ENCODE assay signal across 17 mouse cellular contexts in the genomic region with DNA sequence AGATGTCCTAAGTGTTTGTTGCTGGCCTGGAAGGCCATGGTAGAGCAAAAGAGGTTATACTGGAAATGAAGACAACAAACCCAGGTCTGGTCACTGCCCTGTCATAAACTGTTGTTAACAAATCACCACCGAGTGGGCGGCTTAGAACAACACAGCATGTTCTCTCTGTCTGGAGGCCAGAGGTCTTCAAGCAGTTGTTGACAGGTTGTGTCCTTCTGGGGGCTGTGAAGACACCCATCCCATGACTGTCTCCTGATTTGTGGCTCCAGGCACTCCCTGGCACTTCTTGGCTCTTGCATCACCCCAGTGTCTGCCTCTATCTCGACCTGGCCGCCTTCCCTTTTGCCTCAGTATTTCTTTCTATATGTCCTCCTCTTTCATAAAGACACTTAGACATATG. TPM values are rescaled to one million over a fixed set of nuclear protein-coding genes. Genes with fewer than 3 reads are reported as not detected.
A peak's percentile ranks its signal among the peaks of the same experiment; 100 is the strongest.
DNase-seq lines count a peak whose midpoint lies in the region; ATAC-seq and TF ChIP-seq lines count a peak whose summit lies in the region.
"Had no signal": no experiment of that assay in that cellular context is flagged by ENCODE, and none has a peak within 500 bp of the region (broad histone marks: within the 10 kb centered on the region; RNA-seq: fewer than 3 reads in every experiment).

No protein-coding gene starts in this region.

- DNase-seq in heart, adult 2 months, result no peak
- no peak for DNase-seq in heart, postnatal 10 days
- DNase-seq in layer of hippocampus, adult 9-11 months, result peak; percentile 33
- no peak for DNase-seq in layer of hippocampus, adult 11-12 months (ENCODE audit: low spot score)
- no peak for DNase-seq in heart, postnatal 0 days (ENCODE audit: low spot score)
- no peak for DNase-seq in thymus, postnatal 25 days
- no peak for DNase-seq in c-Kit-positive CD71-positive TER-119-positive erythroid progenitor cells, embryonic 14.5 days (ENCODE audit: low spot score)
- DNase-seq: cerebellum, adult 11-12 months; liver, embryonic 13.5 days; right cerebral cortex, postnatal 4 days had no signal

- TF ChIP-seq CTCF in heart, adult 2 months (IDR thresholded peaks at IDR 0.05), result no peak
- no peak for TF ChIP-seq CTCF in heart, postnatal 0 days (IDR thresholded peaks at IDR 0.05; ENCODE audit: low read depth)
- no peak for TF ChIP-seq CTCF in small intestine, adult 2 months (IDR thresholded peaks at IDR 0.05; ENCODE audit: extremely low read depth, insufficient read length, insufficient replicate concordance, low read depth, low read length)

- peak overlapping the region; percentile 97 for H3K27ac ChIP-seq in heart, adult 2 months
- peak overlapping the region; percentile 94 for H3K27ac ChIP-seq in heart, postnatal 0 days (ENCODE audit: low read depth)
- H3K27ac ChIP-seq in small intestine, adult 2 months (ENCODE audit: insufficient read depth, low read depth, low read length), result peak overlapping the region; percentile 68
- H3K27ac ChIP-seq: liver, embryonic 13.5 days; midbrain, embryonic 13.5 days had no signal

- no peaks in the 10 kb centered on the region for H3K27me3 ChIP-seq in heart, adult 2 months (ENCODE audit: control insufficient read depth, insufficient read depth, low read length)
- H3K27me3 ChIP-seq in heart, postnatal 0 days (ENCODE audit: control insufficient read depth, insufficient read depth, low read length), result no peaks in the 10 kb centered on the region
- H3K27me3 ChIP-seq in small intestine, adult 2 months (ENCODE audit: control insufficient read depth, insufficient read depth, low read length), result no peaks in the 10 kb centered on the region
- H3K27me3 ChIP-seq: Patski had no signal

- H3K36me3 ChIP-seq in heart, adult 2 months (ENCODE audit: control insufficient read depth, insufficient read depth, low read length), result peaks cover 2% of the 10 kb centered on the region; the same call in 1 of the 2 replicates
- no peaks in the 10 kb centered on the region for H3K36me3 ChIP-seq in heart, postnatal 0 days (replicated peaks; ENCODE audit: control insufficient read depth, insufficient read depth, low read length)
- H3K36me3 ChIP-seq in small intestine, adult 2 months (ENCODE audit: control insufficient read depth, insufficient read depth, low read length), result no peaks in the 10 kb centered on the region
- H3K36me3 ChIP-seq: liver, embryonic 13.5 days; midbrain, embryonic 13.5 days had no signal

- no peak overlapping the region for H3K4me3 ChIP-seq in heart, adult 2 months
- no peak overlapping the region for H3K4me3 ChIP-seq in heart, postnatal 0 days (ENCODE audit: low read depth, low read length)
- H3K4me3 ChIP-seq in small intestine, adult 2 months (ENCODE audit: low read depth, low read length), result no peak overlapping the region
- H3K4me3 ChIP-seq: liver, embryonic 13.5 days; midbrain, embryonic 13.5 days had no signal

- no peak overlapping the region for H3K9ac ChIP-seq in heart, adult 2 months (ENCODE audit: low read depth, low read length)
- no peak overlapping the region for H3K9ac ChIP-seq in heart, postnatal 0 days (replicated peaks; ENCODE audit: low read depth, low read length)
- H3K9ac ChIP-seq: liver, embryonic 13.5 days; midbrain, embryonic 13.5 days had no signal

- H3K9me3 ChIP-seq in heart, postnatal 0 days (replicated peaks; ENCODE audit: control insufficient read depth, low read length), result no peaks in the 10 kb centered on the region
- H3K9me3 ChIP-seq: liver, embryonic 13.5 days; midbrain, embryonic 13.5 days had no signal

- TF ChIP-seq EP300 in heart, adult 2 months (IDR thresholded peaks at IDR 0.05; ENCODE audit: insufficient read depth, low read depth, low read length), result no peak
- no peak for TF ChIP-seq EP300 in heart, postnatal 0 days (IDR thresholded peaks at IDR 0.05; ENCODE audit: low read depth)

- TF ChIP-seq POLR2A in heart, adult 2 months (IDR thresholded peaks at IDR 0.05; ENCODE audit: insufficient read depth, low read depth, low read length), result no peak
- TF ChIP-seq POLR2A in small intestine, adult 2 months (IDR thresholded peaks at IDR 0.05; ENCODE audit: low read depth, low read length), result no peak

- ATAC-seq in heart, postnatal 0 days (ENCODE audit: insufficient read depth, low read depth), result no peak
- ATAC-seq: forebrain, embryonic 14.5 days; midbrain, embryonic 13.5 days had no signal

- peaks cover 16% of the 10 kb centered on the region for H3K4me1 ChIP-seq in heart, adult 2 months (ENCODE audit: control insufficient read depth, insufficient read depth, low read length)
- peaks cover 23% of the 10 kb centered on the region for H3K4me1 ChIP-seq in heart, postnatal 0 days (ENCODE audit: control insufficient read depth, insufficient read depth)
- H3K4me1 ChIP-seq in small intestine, adult 2 months (ENCODE audit: control insufficient read depth, insufficient read depth, insufficient read length, low read length), result no peaks in the 10 kb centered on the region; the same call in 1 of the 2 replicates

- intact Hi-C loops in heart, adult 2 months (cut with DNase I), result loop anchor here (1.0 to 5.0 kb wide), 2 partner anchors 193 to 266 kb away; a partner anchor contains a TSS
- intact Hi-C loops in heart, postnatal 10 days (cut with DNase I), result loop anchor here (2.0 kb wide), 1 partner anchor 191 kb away; a partner anchor contains a TSS

- H3K79me2 ChIP-seq in heart, adult 2 months (replicated peaks; ENCODE audit: control insufficient read depth, insufficient read depth, low read length), result peaks cover 3% of the 10 kb centered on the region

- 40% methylated on average over 4 of the region's 4 CpGs for WGBS in heart, adult 2 months
- 23% methylated on average over 4 of the region's 4 CpGs for WGBS in heart, postnatal 0 days
- WGBS in small intestine, adult 2 months, result 60% methylated on average over 4 of the region's 4 CpGs

- no peak overlapping the region for H3K4me2 ChIP-seq in heart, postnatal 0 days (ENCODE audit: low read depth, low read length)
- H3K4me2 ChIP-seq: liver, embryonic 13.5 days; midbrain, embryonic 13.5 days had no signal

RNA-seq across cellular contexts. Expression of a gene that starts 2.7 kb away (rescaled TPM):
- 10 to 100 TPM; 15.3 to 20.9 TPM for total RNA-seq in heart, adult 2 months (2021)
- 3.9 and 4.1 TPM in 2 replicates for polyA plus RNA-seq in heart, adult 2 months (2012; rRNA removed)
- total RNA-seq in heart, postnatal 10 days (2021), result 10 to 100 TPM; 33.4 to 33.5 TPM
- 8.9 and 15.0 TPM in 2 replicates for total RNA-seq in heart, postnatal 0 days (2014; rRNA removed; ENCODE audit: low replicate concordance)
- 12.6 and 13.5 TPM in 2 replicates for polyA plus RNA-seq in heart, postnatal 0 days (2015; fragmentation: Nextera tagmentation; extraction: Ambion mirVana)
- 2.0 and 2.9 TPM in 2 replicates for polyA plus RNA-seq in small intestine, adult 2 months (2012; rRNA removed)

RNA-seq across cellular contexts. Expression of a gene that starts 11.0 kb away (rescaled TPM):
- not detected for total RNA-seq in heart, adult 2 months (2021)
- not detected in 2 replicates for polyA plus RNA-seq in heart, adult 2 months (2012; rRNA removed)
- total RNA-seq in heart, postnatal 10 days (2021), result not detected
- not detected in 2 replicates for total RNA-seq in heart, postnatal 0 days (2014; rRNA removed; ENCODE audit: low replicate concordance)
- not detected in 2 replicates for polyA plus RNA-seq in heart, postnatal 0 days (2015; fragmentation: Nextera tagmentation; extraction: Ambion mirVana)
- not detected in 2 replicates for polyA plus RNA-seq in small intestine, adult 2 months (2012; rRNA removed)
- total RNA-seq: adrenal gland, adult 8-10 months had no signal
- polyA plus RNA-seq: forebrain, embryonic 14.5 days; gonadal fat pad, adult 2 months; intestine, embryonic 14.5 days; liver, embryonic 13.5 days; midbrain, embryonic 13.5 days; Patski had no signal
